Mouse (Mus musculus): ENCODE measurements at regions not wholly inside any gene's neighbourhood (a gene's known extent, or its start where the extent isn't known, plus 50 kb on each side); places are given as distances from the start of the nearest gene placed in this dataset.

GRCm38 (mm10) chr9:23127338-23128017 lies 95.4 kb upstream of the Bmper start:
- no peak overlapping the region for H3K4me2 ChIP-seq (ENCODE audit: low read length)
- ATAC-seq (replicated peaks; ENCODE audit: low FRiP score, low read depth) (no peak), DNase-seq (ENCODE audit: low spot score) (peak; percentile 28)
- no peak overlapping the region for H3K4me3 ChIP-seq (replicated peaks; ENCODE audit: low read depth, low read length)
- no peaks in the 10 kb centered on the region for H3K27me3 ChIP-seq (ENCODE audit: insufficient read depth, low read length)
- 52% methylated on average over 9 of the region's 9 CpGs for WGBS
- no peaks in the 10 kb centered on the region for H3K9me3 ChIP-seq (replicated peaks; ENCODE audit: low read length)
- no peak for TF ChIP-seq CTCF (IDR thresholded peaks at IDR 0.05; ENCODE audit: low read depth)
- no peaks in the 10 kb centered on the region for H3K36me3 ChIP-seq (ENCODE audit: insufficient read depth, low read length)
- H3K4me1 ChIP-seq (replicated peaks; ENCODE audit: insufficient read depth, low read length), result no peaks in the 10 kb centered on the region; the same call in 1 of the 2 replicates
- no peak overlapping the region for H3K9ac ChIP-seq (ENCODE audit: low read depth, low read length)
- H3K27ac ChIP-seq, result no peak overlapping the region

GRCm38 (mm10) chr9:23128018-23128369 lies 94.9 kb upstream of the Bmper start:
- 61% methylated on average over 2 of the region's 2 CpGs for WGBS
- no peaks in the 10 kb centered on the region for H3K27me3 ChIP-seq (ENCODE audit: insufficient read depth, low read length)
- H3K4me1 ChIP-seq (replicated peaks; ENCODE audit: insufficient read depth, low read length), result no peaks in the 10 kb centered on the region; the same call in 1 of the 2 replicates
- no peak for ATAC-seq (replicated peaks; ENCODE audit: low FRiP score, low read depth)
- H3K36me3 ChIP-seq (ENCODE audit: insufficient read depth, low read length), result no peaks in the 10 kb centered on the region
- no peaks in the 10 kb centered on the region for H3K9me3 ChIP-seq (replicated peaks; ENCODE audit: low read length)
- no peak overlapping the region for H3K27ac ChIP-seq
- no peak for TF ChIP-seq CTCF (IDR thresholded peaks at IDR 0.05; ENCODE audit: low read depth)
- no peak overlapping the region for H3K9ac ChIP-seq (ENCODE audit: low read depth, low read length)
- H3K4me3 ChIP-seq (replicated peaks; ENCODE audit: low read depth, low read length), result no peak overlapping the region
- H3K4me2 ChIP-seq (ENCODE audit: low read length), result no peak overlapping the region
- DNase-seq (ENCODE audit: low spot score), result no peak

GRCm38 (mm10) chr9:23134006-23134405 lies 88.9 kb upstream of the Bmper start:
- H3K27ac ChIP-seq, result no peak overlapping the region
- no peak overlapping the region for H3K9ac ChIP-seq (ENCODE audit: low read depth, low read length)
- H3K27me3 ChIP-seq (ENCODE audit: insufficient read depth, low read length), result no peaks in the 10 kb centered on the region
- no peaks in the 10 kb centered on the region for H3K36me3 ChIP-seq (ENCODE audit: insufficient read depth, low read length)
- H3K9me3 ChIP-seq (replicated peaks; ENCODE audit: low read length), result no peaks in the 10 kb centered on the region
- H3K4me1 ChIP-seq (replicated peaks; ENCODE audit: insufficient read depth, low read length), result no peaks in the 10 kb centered on the region
- no peak for ATAC-seq (replicated peaks; ENCODE audit: low FRiP score, low read depth)
- 75% methylated on average over 2 of the region's 2 CpGs for whole genome bisulfite sequencing
- no peak overlapping the region for H3K4me2 ChIP-seq (ENCODE audit: low read length)
- no peak overlapping the region for H3K4me3 ChIP-seq (replicated peaks; ENCODE audit: low read depth, low read length)
- TF ChIP-seq CTCF (IDR thresholded peaks at IDR 0.05; ENCODE audit: low read depth), result no peak
- no peak for DNase-seq (ENCODE audit: low spot score)

GRCm38 (mm10) chr9:23134421-23135118 lies 88.3 kb upstream of the Bmper start:
- DNase-seq (ENCODE audit: low spot score) (no peak), ATAC-seq (replicated peaks; ENCODE audit: low FRiP score, low read depth) (no peak)
- H3K27me3 ChIP-seq (ENCODE audit: insufficient read depth, low read length), result no peaks in the 10 kb centered on the region
- no peaks in the 10 kb centered on the region for H3K36me3 ChIP-seq (ENCODE audit: insufficient read depth, low read length)
- no peak overlapping the region for H3K4me2 ChIP-seq (ENCODE audit: low read length)
- H3K9ac ChIP-seq (ENCODE audit: low read depth, low read length), result no peak overlapping the region
- WGBS, result 71% methylated on average over 12 of the region's 12 CpGs
- no peaks in the 10 kb centered on the region for H3K4me1 ChIP-seq (replicated peaks; ENCODE audit: insufficient read depth, low read length)
- H3K4me3 ChIP-seq (replicated peaks; ENCODE audit: low read depth, low read length), result no peak overlapping the region
- H3K27ac ChIP-seq, result no peak overlapping the region
- TF ChIP-seq CTCF (IDR thresholded peaks at IDR 0.05; ENCODE audit: low read depth), result no peak
- no peaks in the 10 kb centered on the region for H3K9me3 ChIP-seq (replicated peaks; ENCODE audit: low read length)

- no peak for DNase-seq (ENCODE audit: low spot score)
Observed at GRCm38 (mm10) chr9:23136511-23136910, 86.4 kb upstream of the Bmper start.

GRCm38 (mm10) chr9:23137682-23138210 lies 85.1 kb upstream of the Bmper start:
- H3K4me2 ChIP-seq (ENCODE audit: low read length), result no peak overlapping the region
- ATAC-seq (replicated peaks; ENCODE audit: low FRiP score, low read depth) (no peak), DNase-seq (ENCODE audit: low spot score) (no peak)
- H3K27me3 ChIP-seq (ENCODE audit: insufficient read depth, low read length), result no peaks in the 10 kb centered on the region
- H3K4me1 ChIP-seq (replicated peaks; ENCODE audit: insufficient read depth, low read length), result no peaks in the 10 kb centered on the region
- no peaks in the 10 kb centered on the region for H3K9me3 ChIP-seq (replicated peaks; ENCODE audit: low read length)
- H3K36me3 ChIP-seq (ENCODE audit: insufficient read depth, low read length), result no peaks in the 10 kb centered on the region
- no peak overlapping the region for H3K9ac ChIP-seq (ENCODE audit: low read depth, low read length)
- no peak overlapping the region for H3K27ac ChIP-seq
- H3K4me3 ChIP-seq (replicated peaks; ENCODE audit: low read depth, low read length), result no peak overlapping the region
- WGBS, result 45% methylated on average over 5 of the region's 5 CpGs
- no peak for TF ChIP-seq CTCF (IDR thresholded peaks at IDR 0.05; ENCODE audit: low read depth)

More at GRCm38 (mm10) chr9:23136511-23136910, 86.4 kb upstream of the Bmper start:
- no peak overlapping the region for H3K4me3 ChIP-seq (replicated peaks; ENCODE audit: low read depth, low read length)
- no peak for TF ChIP-seq CTCF (IDR thresholded peaks at IDR 0.05; ENCODE audit: low read depth)
- H3K4me1 ChIP-seq (replicated peaks; ENCODE audit: insufficient read depth, low read length), result no peaks in the 10 kb centered on the region
- 85% methylated on average over 5 of the region's 5 CpGs for WGBS
- no peak overlapping the region for H3K9ac ChIP-seq (ENCODE audit: low read depth, low read length)
- H3K27ac ChIP-seq, result no peak overlapping the region
- ATAC-seq (replicated peaks; ENCODE audit: low FRiP score, low read depth), result no peak
- no peaks in the 10 kb centered on the region for H3K27me3 ChIP-seq (ENCODE audit: insufficient read depth, low read length)
- H3K9me3 ChIP-seq (replicated peaks; ENCODE audit: low read length), result no peaks in the 10 kb centered on the region
- no peaks in the 10 kb centered on the region for H3K36me3 ChIP-seq (ENCODE audit: insufficient read depth, low read length)
- H3K4me2 ChIP-seq (ENCODE audit: low read length), result no peak overlapping the region

Data from kidney, postnatal 0 days (tissue).